Mouse (Mus musculus): ENCODE data around the gene Ppm1a. TPM values are rescaled to one million over a fixed set of nuclear protein-coding genes. Genes with fewer than 3 reads are reported as not detected.
A peak's percentile ranks its signal among the peaks of the same experiment; 100 is the strongest.
"Not testable (repeated sequence)": the region's sequence is repeated elsewhere in the genome, so short reads cannot be mapped to it uniquely, and the experiment has no call there.

Gene Ppm1a
- total RNA-seq, 4 experiments from 2014 or later: 325 to 385 (median 339) TPM

GRCm38 (mm10) chr12:72761649-72762261, 4.5 kb downstream of the Ppm1a start:
- peak; percentile 27 to 35 for DNase-seq (ENCODE audit: low spot score in 2 of 2)

- DNase-seq (ENCODE audit: low spot score in 2 of 2): no peak
Observed at GRCm38 (mm10) chr12:72762502-72762901, 5.2 kb downstream of the Ppm1a start.

- DNase-seq (ENCODE audit: low spot score in 2 of 2): no peak
Observed at GRCm38 (mm10) chr12:72763156-72763555, 5.9 kb downstream of the Ppm1a start.

- no peak for DNase-seq (ENCODE audit: low spot score in 2 of 2)
Observed at GRCm38 (mm10) chr12:72767809-72768208, 10.6 kb downstream of the Ppm1a start.

GRCm38 (mm10) chr12:72768230-72768629, 11.0 kb downstream of the Ppm1a start:
- no peak for DNase-seq (ENCODE audit: low spot score in 2 of 2)

- no peak for DNase-seq (ENCODE audit: low spot score in 2 of 2)
Observed at GRCm38 (mm10) chr12:72769546-72770230, 12.4 kb downstream of the Ppm1a start.

GRCm38 (mm10) chr12:72771153-72771552, 13.9 kb downstream of the Ppm1a start:
- no peak for DNase-seq (ENCODE audit: low spot score in 2 of 2)

GRCm38 (mm10) chr12:72771711-72772110, 14.5 kb downstream of the Ppm1a start:
- no peak for DNase-seq (ENCODE audit: low spot score in 2 of 2)

- DNase-seq (ENCODE audit: low spot score in 2 of 2): no peak
Observed at GRCm38 (mm10) chr12:72773921-72774320, 16.7 kb downstream of the Ppm1a start.

GRCm38 (mm10) chr12:72777244-72777643, 20.0 kb downstream of the Ppm1a start:
- no peak for DNase-seq (ENCODE audit: low spot score in 2 of 2)

- no peak for DNase-seq (ENCODE audit: low spot score in 2 of 2)
Observed at GRCm38 (mm10) chr12:72780136-72780535, 22.9 kb downstream of the Ppm1a start.

GRCm38 (mm10) chr12:72782786-72783185, 25.5 kb downstream of the Ppm1a start:
- DNase-seq (ENCODE audit: low spot score in 2 of 2): not testable (repeated sequence)

- no peak for DNase-seq (ENCODE audit: low spot score in 2 of 2)
Observed at GRCm38 (mm10) chr12:72785183-72785930, 28.1 kb downstream of the Ppm1a start.

GRCm38 (mm10) chr12:72786551-72786950, 29.3 kb downstream of the Ppm1a start:
- DNase-seq (ENCODE audit: low spot score in 2 of 2): no peak

GRCm38 (mm10) chr12:72786986-72787385, 29.7 kb downstream of the Ppm1a start:
- no peak for DNase-seq (ENCODE audit: low spot score in 2 of 2)

- DNase-seq (ENCODE audit: low spot score in 2 of 2): no peak
Observed at GRCm38 (mm10) chr12:72790538-72790937, 33.3 kb downstream of the Ppm1a start.

- no peak for DNase-seq (ENCODE audit: low spot score in 2 of 2)
Observed at GRCm38 (mm10) chr12:72792320-72793091, 35.3 kb downstream of the Ppm1a start.

- no peak for DNase-seq (ENCODE audit: low spot score in 2 of 2)
Observed at GRCm38 (mm10) chr12:72793983-72794382, 36.7 kb downstream of the Ppm1a start.

GRCm38 (mm10) chr12:72809798-72810197, 52.5 kb downstream of the Ppm1a start:
- DNase-seq (ENCODE audit: low spot score in 2 of 2): no peak

GRCm38 (mm10) chr12:72811588-72811987, 54.3 kb downstream of the Ppm1a start:
- DNase-seq (ENCODE audit: low spot score in 2 of 2): no peak

GRCm38 (mm10) chr12:72820940-72821431, 63.7 kb downstream of the Ppm1a start:
- no peak for DNase-seq (ENCODE audit: low spot score in 2 of 2)
